Mouse (Mus musculus) midbrain, embryonic 16.5 days (tissue): Measurements from ENCODE around the gene Klf13. TPM values are rescaled to one million over a fixed set of nuclear protein-coding genes. Genes with fewer than 3 reads are reported as not detected.

Experiments used
- ATAC-seq: fragments of 200-750 bp; cut with Nextera tagmentation; 2 replicates; pipeline ENCODE4 v1.8.0; 2017; ENCODE audit warnings: moderate TSS enrichment
- H3K27ac ChIP-seq: fragments of 300-500 bp; sonication (generic); 2 replicates; pipeline ENCODE4 v1.5.1; 2014; ENCODE audit warnings: mild to moderate bottlenecking, low read length, mixed read lengths
- H3K27me3 ChIP-seq: fragments of 300-500 bp; sonication (generic); 2 replicates; pipeline ENCODE4 v1.6.1; 2014; ENCODE audit warnings: low read depth, low read length, mixed read lengths; ENCODE audit not compliant: control insufficient read depth, insufficient read depth
- H3K36me3 ChIP-seq: fragments of 300-500 bp; sonication (generic); 2 replicates; pipeline ENCODE4 v1.6.1; 2014; ENCODE audit warnings: mild to moderate bottlenecking, low read length, moderate library complexity, mixed read lengths; ENCODE audit not compliant: control insufficient read depth, insufficient read depth
- H3K4me1 ChIP-seq: fragments of 300-500 bp; sonication (generic); 2 replicates; pipeline ENCODE4 v1.6.1; 2014; ENCODE audit warnings: mild to moderate bottlenecking, low read length, mixed read lengths; ENCODE audit not compliant: control insufficient read depth, insufficient read depth
- H3K4me2 ChIP-seq: fragments of 300-500 bp; sonication (generic); 2 replicates; pipeline ENCODE4 v1.6.1; 2014; ENCODE audit warnings: mild to moderate bottlenecking, low read length, mixed read lengths
- H3K4me3 ChIP-seq: fragments of 300-500 bp; sonication (generic); 2 replicates; pipeline ENCODE4 v1.5.1; 2014; ENCODE audit warnings: low read depth, mild to moderate bottlenecking, low read length, moderate library complexity, mixed read lengths
- H3K9ac ChIP-seq: fragments of 300-500 bp; sonication (generic); 2 replicates; pipeline ENCODE4 v1.6.1; 2014; ENCODE audit warnings: low read depth, low read length, mixed read lengths
- H3K9me3 ChIP-seq: fragments of 300-500 bp; sonication (generic); replicated peaks from 2 replicates; pipeline ENCODE4 v1.6.1; 2014; ENCODE audit warnings: mild to moderate bottlenecking, low read length, mixed read lengths; ENCODE audit not compliant: control insufficient read depth, poor library complexity, severe bottlenecking
- WGBS: fragments of 180-500 bp; shearing (Covaris S2); extraction: QIAGEN DNeasy Blood & Tissue Kit; methylation state at CpG from one replicate; pipeline ENCODE4 v1.1.7; 2014; 5-methylcytosine and 5-hydroxymethylcytosine counted together
- polyA plus RNA-seq: library from polyadenylated mRNA; unstranded; fragments of >200 nt; fragmentation: Nextera tagmentation; extraction: Ambion mirVana; gene quantifications from 2 replicates; pipeline ENCODE4 v1.2.1, GENCODE M21; 2015

Klf13 gene
- polyA plus RNA-seq, 1 experiment from 2014 or later: 21.6 TPM

DNA sequence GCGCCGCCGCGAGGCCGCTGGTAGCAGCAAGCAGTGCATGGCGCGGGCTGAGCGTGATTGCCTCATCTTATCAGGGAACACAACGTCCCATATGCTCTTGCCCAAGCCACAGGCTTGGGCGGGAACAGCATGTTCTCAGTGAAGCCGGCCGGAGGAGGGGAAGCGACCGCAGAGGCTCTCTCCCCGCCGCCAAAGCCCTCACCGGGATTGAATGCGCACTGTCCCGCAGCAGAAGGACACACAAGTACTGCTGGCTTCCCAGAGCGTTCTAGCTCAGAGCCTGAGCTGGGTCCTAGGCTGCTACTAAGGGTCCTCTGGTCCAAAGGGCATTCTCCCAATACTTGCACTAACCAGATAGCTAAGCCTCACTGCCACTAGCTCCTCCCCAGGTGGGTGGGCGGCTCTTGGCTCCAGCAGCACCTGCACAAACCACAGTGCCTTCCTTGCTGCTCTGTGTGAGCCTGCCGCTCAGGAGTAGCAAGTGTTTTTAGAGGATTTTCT, 41.7 kb downstream of the Klf13 start:
- Histone ChIP-seq H3K4me1 (peaks cover 24% of the 10 kb centered on the region), H3K4me2 (peak overlapping the region; percentile 66), H3K36me3 (no peaks in the 10 kb centered on the region), H3K4me3 (peak overlapping the region; percentile 29), H3K27ac (no peak overlapping the region), H3K9ac (peak overlapping the region; percentile 8; the same call in 1 of the 2 replicates), H3K27me3 (no peaks in the 10 kb centered on the region), H3K9me3 (no peaks in the 10 kb centered on the region)
- 2% methylated on average over 22 of the region's 22 CpGs for WGBS
- peak; percentile 83 for ATAC-seq

DNA sequence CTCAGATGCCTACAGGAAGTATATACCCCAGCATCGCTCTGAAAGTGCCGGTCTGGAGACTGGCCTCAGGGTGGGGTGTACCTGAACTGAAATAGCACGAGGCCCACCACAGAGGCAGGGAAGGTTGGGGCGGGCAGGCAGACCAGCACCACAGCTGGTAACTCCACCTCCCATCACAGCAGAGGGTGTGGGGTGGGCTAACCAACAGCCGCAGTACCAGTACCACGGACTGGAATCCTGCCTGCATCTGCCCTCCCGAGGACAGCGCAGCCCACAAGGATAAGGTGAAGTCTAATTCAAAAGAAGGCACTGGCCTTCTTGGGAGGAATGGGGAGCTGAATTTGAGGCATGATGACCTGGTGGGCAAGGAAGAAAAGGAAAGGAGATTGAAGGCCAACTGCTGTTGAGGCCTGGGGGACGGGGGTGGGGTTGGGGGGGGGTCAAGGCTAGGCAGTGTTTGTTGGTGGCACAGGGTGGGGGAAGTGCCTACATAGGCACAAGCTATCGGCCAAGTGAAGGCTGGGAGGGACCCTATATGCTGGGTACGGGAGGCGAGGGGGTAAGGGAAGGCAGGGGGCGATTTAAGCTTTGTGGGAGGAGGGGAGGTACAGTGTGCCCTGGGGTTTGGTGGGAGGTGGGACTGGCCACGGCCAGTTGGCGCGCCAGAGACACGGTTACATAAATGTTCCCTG, 42.3 kb downstream of the Klf13 start:
- H3K36me3 ChIP-seq: no peaks in the 10 kb centered on the region
- H3K4me1 ChIP-seq: peaks cover 19% of the 10 kb centered on the region
- H3K4me3 ChIP-seq: peak overlapping the region; percentile 29
- no peaks in the 10 kb centered on the region for H3K27me3 ChIP-seq
- WGBS: 25% methylated on average over 17 of the region's 17 CpGs
- H3K4me2 ChIP-seq: peak overlapping the region; percentile 66
- 0 out of 2 replicates have a peak, but pooled peaks have one; percentile 22 for ATAC-seq
- no peaks in the 10 kb centered on the region for H3K9me3 ChIP-seq
- H3K9ac ChIP-seq: peak overlapping the region; percentile 8; the same call in 1 of the 2 replicates
- H3K27ac ChIP-seq: no peak overlapping the region

DNA sequence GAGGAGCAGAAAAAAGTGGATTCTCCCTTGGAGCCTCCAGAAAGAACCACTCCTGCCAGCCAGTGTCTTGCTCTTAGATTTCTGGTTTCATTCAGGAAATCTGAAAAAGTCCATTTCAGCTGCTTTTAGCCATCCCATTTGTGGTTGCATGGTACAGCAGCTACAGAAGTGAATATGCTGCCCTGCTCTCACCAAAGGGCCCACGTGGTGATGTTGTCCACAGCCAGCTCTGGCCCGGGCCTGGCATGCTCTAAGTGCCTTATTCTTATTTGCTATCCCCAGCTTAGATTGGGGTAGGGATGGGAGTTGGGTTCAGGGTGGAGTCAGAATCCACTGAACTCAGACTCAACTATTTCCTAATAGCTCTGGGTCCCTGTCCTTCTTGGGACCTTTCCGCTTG, 43.5 kb downstream of the Klf13 start:
- no peak overlapping the region for H3K4me2 ChIP-seq
- 90% methylated on average over 3 of the region's 3 CpGs for WGBS
- no peaks in the 10 kb centered on the region for H3K27me3 ChIP-seq
- H3K9me3 ChIP-seq: no peaks in the 10 kb centered on the region
- ATAC-seq: no peak
- peaks cover 14% of the 10 kb centered on the region for H3K4me1 ChIP-seq
- peaks cover 4% of the 10 kb centered on the region; the same call in 1 of the 2 replicates for H3K36me3 ChIP-seq
- H3K9ac ChIP-seq: no peak overlapping the region
- H3K27ac ChIP-seq: no peak overlapping the region
- H3K4me3 ChIP-seq: no peak overlapping the region

DNA sequence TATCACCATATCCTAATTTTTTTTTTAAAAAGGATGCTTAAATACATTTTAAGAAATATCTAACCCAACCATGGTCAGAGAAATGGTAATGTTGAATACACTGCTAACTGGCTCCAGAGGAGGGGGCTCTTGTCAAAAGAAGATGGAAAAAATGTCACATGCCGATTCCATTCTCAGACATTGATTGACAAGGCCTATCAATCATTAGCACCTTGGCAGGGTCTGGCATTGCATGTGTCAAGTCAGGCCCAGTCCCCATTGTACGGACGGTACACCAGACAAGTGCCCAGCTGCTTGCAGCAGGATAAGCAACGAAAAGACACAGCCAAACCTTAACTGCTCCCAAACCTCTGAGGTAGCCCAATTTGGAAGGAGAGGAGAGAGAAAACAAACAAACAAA, 44.1 kb downstream of the Klf13 start:
- no peaks in the 10 kb centered on the region for H3K27me3 ChIP-seq
- ATAC-seq: no peak
- H3K4me3 ChIP-seq: no peak overlapping the region
- peaks cover 10% of the 10 kb centered on the region for H3K36me3 ChIP-seq
- peaks cover 17% of the 10 kb centered on the region for H3K4me1 ChIP-seq
- no peak overlapping the region for H3K4me2 ChIP-seq
- no peak overlapping the region for H3K27ac ChIP-seq
- H3K9me3 ChIP-seq: no peaks in the 10 kb centered on the region
- H3K9ac ChIP-seq: no peak overlapping the region
- 65% methylated on average over 4 of the region's 4 CpGs for WGBS

DNA sequence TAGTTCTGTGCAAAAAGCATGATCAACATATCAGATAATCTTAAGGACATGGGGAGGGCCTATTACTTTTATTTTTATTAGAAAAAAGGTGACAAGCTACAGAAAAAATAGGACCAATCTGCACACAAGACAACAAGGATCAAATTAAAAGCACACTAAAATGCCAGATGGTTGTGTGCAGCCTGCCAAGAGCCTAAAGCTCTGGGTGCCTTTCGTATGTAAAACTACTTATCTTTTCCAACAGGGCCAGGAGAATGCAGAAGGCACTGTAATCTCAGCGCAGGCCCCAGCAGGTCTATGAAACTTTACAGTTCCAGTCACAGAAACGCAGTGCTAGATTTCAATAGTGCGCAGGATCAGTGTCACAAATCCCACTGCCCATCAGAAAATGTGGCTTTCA, 45.0 kb downstream of the Klf13 start:
- 41% methylated on average over 4 of the region's 4 CpGs for WGBS
- Histone ChIP-seq H3K27me3 (no peaks in the 10 kb centered on the region), H3K36me3 (peaks cover 14% of the 10 kb centered on the region), H3K9ac (no peak overlapping the region), H3K4me2 (no peak overlapping the region), H3K27ac (no peak overlapping the region), H3K4me3 (no peak overlapping the region), H3K4me1 (peaks cover 17% of the 10 kb centered on the region), H3K9me3 (no peaks in the 10 kb centered on the region)
- ATAC-seq: no peak

DNA sequence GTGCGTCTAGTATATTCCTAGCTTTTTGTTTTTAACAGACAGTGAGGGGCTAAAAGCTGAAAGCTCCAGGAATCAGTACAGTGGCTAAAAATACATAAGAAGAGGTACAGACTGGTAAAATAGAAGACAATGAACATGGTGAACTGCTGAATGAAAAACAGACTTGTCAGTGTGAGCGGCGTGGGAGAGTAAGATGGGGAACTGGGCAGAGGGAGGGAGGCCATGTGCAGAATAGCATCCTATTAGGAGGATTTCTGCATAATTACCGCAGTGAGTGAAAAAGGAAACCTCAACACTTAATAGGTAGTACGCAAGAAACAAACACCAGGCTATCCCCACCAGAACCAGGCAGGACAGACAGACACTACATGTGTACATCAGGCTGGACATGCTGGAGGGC, 45.5 kb downstream of the Klf13 start:
- H3K36me3 ChIP-seq: peaks cover 14% of the 10 kb centered on the region
- no peak overlapping the region for H3K27ac ChIP-seq
- H3K27me3 ChIP-seq: no peaks in the 10 kb centered on the region
- no peak overlapping the region for H3K4me3 ChIP-seq
- no peak overlapping the region for H3K9ac ChIP-seq
- peaks cover 17% of the 10 kb centered on the region for H3K4me1 ChIP-seq
- no peak for ATAC-seq
- 63% methylated on average over 5 of the region's 5 CpGs for WGBS
- H3K9me3 ChIP-seq: no peaks in the 10 kb centered on the region
- no peak overlapping the region for H3K4me2 ChIP-seq

DNA sequence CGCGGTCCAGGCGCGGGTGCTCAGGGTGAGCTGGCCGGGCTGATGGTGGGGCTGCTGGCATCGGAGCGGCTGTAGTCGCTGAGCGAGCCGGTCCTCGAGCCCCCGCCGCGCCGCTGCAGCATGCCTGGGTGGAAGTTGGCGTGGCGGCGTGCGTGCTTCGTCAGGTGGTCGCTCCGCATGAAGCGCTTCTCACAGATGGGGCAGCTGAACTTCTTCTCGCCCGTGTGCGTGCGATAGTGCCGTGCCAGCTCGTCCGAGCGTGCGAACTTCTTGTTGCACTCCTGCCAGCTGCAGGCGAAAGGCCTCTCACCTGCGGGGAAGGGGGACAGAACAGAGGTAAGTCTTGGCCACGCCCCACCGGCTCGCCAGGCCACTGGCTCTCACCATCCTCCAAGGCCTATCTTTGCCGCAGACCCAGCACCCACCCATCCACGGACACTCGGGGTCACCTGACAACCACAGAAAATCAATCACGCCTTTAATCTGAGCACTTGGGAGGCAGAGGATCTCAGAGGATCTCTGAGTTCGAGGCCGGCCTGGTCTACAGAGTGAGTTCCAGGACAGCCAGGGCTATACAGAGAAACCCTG, 47.1 kb downstream of the Klf13 start:
- Histone ChIP-seq H3K4me3 (no peak overlapping the region), H3K27me3 (no peaks in the 10 kb centered on the region), H3K36me3 (peaks cover 14% of the 10 kb centered on the region), H3K4me2 (no peak overlapping the region), H3K9ac (no peak overlapping the region), H3K4me1 (peaks cover 9% of the 10 kb centered on the region; the same call in 1 of the 2 replicates), H3K27ac (no peak overlapping the region), H3K9me3 (no peaks in the 10 kb centered on the region)
- 77% methylated on average over 43 of the region's 43 CpGs for WGBS
- no peak for ATAC-seq

DNA sequence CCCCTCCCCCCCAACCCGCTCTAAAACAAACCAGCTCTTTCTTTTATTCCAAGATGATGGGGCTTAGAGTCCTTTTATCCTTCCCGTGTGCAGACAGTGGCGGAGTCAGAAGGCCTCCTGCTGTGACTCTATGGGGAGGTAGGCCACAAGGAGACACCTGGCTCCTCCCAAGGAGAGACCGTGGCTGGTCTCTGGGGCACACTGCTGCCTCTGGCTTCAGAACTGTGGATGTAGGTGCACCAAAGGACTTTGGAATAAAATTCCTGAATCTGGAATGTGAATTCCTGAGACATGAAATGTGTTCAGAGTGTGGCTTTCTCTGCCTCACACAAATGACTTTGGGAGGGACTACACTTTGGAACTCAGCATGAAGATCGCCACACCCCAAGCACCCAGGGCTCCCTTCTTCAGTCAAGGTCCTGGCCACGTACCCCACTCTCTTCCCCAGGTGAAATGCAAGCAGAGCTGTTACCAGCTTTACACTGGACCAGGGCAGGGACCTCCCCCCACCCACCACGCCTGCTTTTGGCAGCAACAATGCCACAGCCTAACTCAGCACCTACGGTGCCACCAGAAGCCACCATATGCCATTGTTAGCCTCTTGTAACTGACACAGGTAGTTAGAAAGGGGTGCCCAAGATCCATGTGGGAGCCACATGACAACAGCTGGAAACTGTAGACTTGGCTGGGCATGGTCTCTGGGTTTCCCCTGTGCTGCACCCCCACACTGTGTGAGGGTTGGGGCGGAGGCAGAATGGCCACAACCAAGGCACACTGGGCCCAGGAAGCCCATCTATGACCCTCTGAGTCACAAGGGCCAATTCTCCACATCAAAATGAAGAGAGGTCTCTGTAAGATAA, 49.4 kb downstream of the Klf13 start:
- Histone ChIP-seq H3K9ac (no peak overlapping the region), H3K9me3 (no peaks in the 10 kb centered on the region), H3K27ac (no peak overlapping the region), H3K36me3 (peaks cover 14% of the 10 kb centered on the region), H3K27me3 (no peaks in the 10 kb centered on the region), H3K4me1 (peaks cover 7% of the 10 kb centered on the region; the same call in 1 of the 2 replicates), H3K4me2 (no peak overlapping the region), H3K4me3 (no peak overlapping the region)
- 67% methylated on average over 9 of the region's 9 CpGs for WGBS
- ATAC-seq: no peak
